Mouse (Mus musculus): ENCODE results near the gene Ttc30a1.
"Not testable (repeated sequence)": the region's sequence is repeated elsewhere in the genome, so short reads cannot be mapped to it uniquely, and the experiment has no call there.

The Ttc30a1 gene

GRCm38 (mm10) chr2:75953320-75953719 lies 28.4 kb downstream of the Ttc30a1 start:
- in situ Hi-C loops (cut with MboI; ENCODE audit: unreplicated experiment in 2 of 2) = loop anchor here (5.0 to 25.0 kb wide), 3 partner anchors 66 to 1266 kb away; partner anchors contain the start of genes Hoxd10 (in 1 of the 2), Hoxd11 (in 1 of the 2), Hoxd12 (in 1 of the 2) and Hoxd3 (in 1 of the 2)

GRCm38 (mm10) chr2:75950685-75951084 lies 31.1 kb downstream of the Ttc30a1 start:
- in situ Hi-C loops (cut with MboI; ENCODE audit: unreplicated experiment in 2 of 2) = loop anchor here (5.0 to 25.0 kb wide), 3 partner anchors 63 to 1263 kb away; partner anchors contain the start of genes Hoxd10 (in 1 of the 2), Hoxd11 (in 1 of the 2), Hoxd12 (in 1 of the 2) and Hoxd3 (in 1 of the 2)

GRCm38 (mm10) chr2:75938117-75939063 lies 43.4 kb downstream of the Ttc30a1 start, which contains the start of gene Ttc30b:
Ttc30b (minus strand) TSS chr2:75938585.
- in situ Hi-C loops (cut with MboI; ENCODE audit: unreplicated experiment in 2 of 2) = no loop called here

- in situ Hi-C loops (cut with MboI; ENCODE audit: unreplicated experiment in 2 of 2) = not testable (repeated sequence)
Observed at GRCm38 (mm10) chr2:75937520-75938116, 44.1 kb downstream of the Ttc30a1 start.

- in situ Hi-C loops (cut with MboI; ENCODE audit: unreplicated experiment in 2 of 2) = not testable (repeated sequence)
Observed at GRCm38 (mm10) chr2:75936685-75937084, 45.1 kb downstream of the Ttc30a1 start.

GRCm38 (mm10) chr2:75933541-75933940 lies 48.2 kb downstream of the Ttc30a1 start:
- in situ Hi-C loops (cut with MboI; ENCODE audit: unreplicated experiment in 2 of 2) = no loop called here

- in situ Hi-C loops (cut with MboI; ENCODE audit: unreplicated experiment in 2 of 2) = no loop called here
Observed at GRCm38 (mm10) chr2:75930941-75931340, 50.8 kb downstream of the Ttc30a1 start.

GRCm38 (mm10) chr2:75929786-75930444 lies 51.9 kb downstream of the Ttc30a1 start:
- in situ Hi-C loops (cut with MboI; ENCODE audit: unreplicated experiment in 2 of 2) = no loop called here

GRCm38 (mm10) chr2:75929141-75929540 lies 52.6 kb downstream of the Ttc30a1 start:
- in situ Hi-C loops (cut with MboI; ENCODE audit: unreplicated experiment in 2 of 2) = no loop called here
